Mouse (Mus musculus) hindbrain, embryonic 13.5 days (tissue): ENCODE measurements around the gene D10Wsu102e. TPM values are rescaled to one million over a fixed set of nuclear protein-coding genes. Genes with fewer than 3 reads are reported as not detected.
"Not testable (repeated sequence)": the region's sequence is repeated elsewhere in the genome, so short reads cannot be mapped to it uniquely, and the experiment has no call there.

Source experiments
- ATAC-seq: fragments of 200-750 bp; cut with Nextera tagmentation; 2 replicates; pipeline ENCODE4 v1.8.0; 2017; ENCODE audit warnings: moderate TSS enrichment; ENCODE audit not compliant: low FRiP score
- H3K27ac ChIP-seq: fragments of 300-500 bp; sonication (generic); 2 replicates; pipeline ENCODE4 v1.5.1; 2015; ENCODE audit warnings: inconsistent platforms, mild to moderate bottlenecking, moderate library complexity
- H3K27me3 ChIP-seq: fragments of 300-500 bp; sonication (generic); 2 replicates; pipeline ENCODE4 v1.6.1; 2015; ENCODE audit warnings: mild to moderate bottlenecking, inconsistent platforms
- H3K36me3 ChIP-seq: fragments of 300-500 bp; sonication (generic); 2 replicates; pipeline ENCODE4 v1.6.1; 2015; ENCODE audit warnings: mild to moderate bottlenecking, inconsistent platforms
- H3K4me1 ChIP-seq: fragments of 300-500 bp; sonication (generic); replicated peaks from 2 replicates; pipeline ENCODE4 v1.6.1; 2015; ENCODE audit warnings: inconsistent platforms
- H3K4me2 ChIP-seq: fragments of 300-500 bp; sonication (generic); 2 replicates; pipeline ENCODE4 v1.6.1; 2015; ENCODE audit warnings: inconsistent platforms, mild to moderate bottlenecking, moderate library complexity
- H3K4me3 ChIP-seq: fragments of 300-500 bp; sonication (generic); 2 replicates; pipeline ENCODE4 v1.5.1; 2015; ENCODE audit warnings: mild to moderate bottlenecking, inconsistent platforms
- H3K9ac ChIP-seq: fragments of 300-500 bp; sonication (generic); 2 replicates; pipeline ENCODE4 v1.6.1; 2015; ENCODE audit warnings: mild to moderate bottlenecking, inconsistent platforms
- H3K9me3 ChIP-seq: fragments of 300-500 bp; sonication (generic); 2 replicates; pipeline ENCODE4 v1.6.1; 2016; ENCODE audit warnings: inconsistent platforms
- WGBS: fragments of 180-500 bp; shearing (Covaris S2); methylation state at CpG from one replicate; pipeline ENCODE4 v1.1.7; 2015; 5-methylcytosine and 5-hydroxymethylcytosine counted together
- polyA plus RNA-seq: library from polyadenylated mRNA; unstranded; fragments of >200 nt; fragmentation: Nextera tagmentation; extraction: Ambion mirVana; gene quantifications from 2 replicates; pipeline ENCODE4 v1.2.1, GENCODE M21; 2015

D10Wsu102e gene
- polyA plus RNA-seq, 1 experiment from 2014 or later = 0.93 TPM

GRCm38 (mm10) chr10:83418466-83418865 is 58.4 kb downstream of the D10Wsu102e start:
- 96% methylated on average over 16 of the region's 16 CpGs for WGBS
- H3K27me3 ChIP-seq, H3K4me3 ChIP-seq, H3K4me1 ChIP-seq, ATAC-seq, H3K4me2 ChIP-seq, H3K27ac ChIP-seq, H3K9ac ChIP-seq: not testable (repeated sequence)
- Histone ChIP-seq H3K9me3 (peaks cover 26% of the 10 kb centered on the region), H3K36me3 (peaks cover 37% of the 10 kb centered on the region)

GRCm38 (mm10) chr10:83448582-83448981 is 88.6 kb downstream of the D10Wsu102e start:
- peaks cover 43% of the 10 kb centered on the region for H3K36me3 ChIP-seq
- 95% methylated on average over 7 of the region's 7 CpGs for WGBS
- no peaks in the 10 kb centered on the region for H3K4me1 ChIP-seq
- no peak overlapping the region for H3K4me3 ChIP-seq
- peaks cover 54% of the 10 kb centered on the region for H3K9me3 ChIP-seq
- no peak overlapping the region for H3K4me2 ChIP-seq
- no peak for ATAC-seq
- H3K27me3 ChIP-seq = no peaks in the 10 kb centered on the region
- H3K9ac ChIP-seq = no peak overlapping the region
- no peak overlapping the region for H3K27ac ChIP-seq

GRCm38 (mm10) chr10:83457531-83457930 is 97.5 kb downstream of the D10Wsu102e start:
- no peak overlapping the region for H3K4me3 ChIP-seq
- no peak overlapping the region for H3K27ac ChIP-seq
- no peaks in the 10 kb centered on the region for H3K27me3 ChIP-seq
- no peaks in the 10 kb centered on the region for H3K4me1 ChIP-seq
- no peak overlapping the region for H3K9ac ChIP-seq
- H3K4me2 ChIP-seq = no peak overlapping the region
- peaks cover 39% of the 10 kb centered on the region for H3K36me3 ChIP-seq
- no peak for ATAC-seq
- H3K9me3 ChIP-seq = peaks cover 51% of the 10 kb centered on the region
- 97% methylated on average over 3 of the region's 3 CpGs for WGBS

- no peaks in the 10 kb centered on the region for H3K4me1 ChIP-seq
- WGBS = 94% methylated on average over 13 of the region's 13 CpGs
- H3K9ac ChIP-seq = no peak overlapping the region
- H3K9me3 ChIP-seq = peaks cover 10% of the 10 kb centered on the region; the same call in 1 of the 2 replicates
- H3K4me3 ChIP-seq = no peak overlapping the region
- H3K4me2 ChIP-seq = no peak overlapping the region
- H3K36me3 ChIP-seq = peaks cover 28% of the 10 kb centered on the region
- no peaks in the 10 kb centered on the region for H3K27me3 ChIP-seq
- H3K27ac ChIP-seq = no peak overlapping the region
- ATAC-seq = no peak
Measured at GRCm38 (mm10) chr10:83475226-83475625, 115.2 kb downstream of the D10Wsu102e start.

- no peak for ATAC-seq
- 84% methylated on average over 5 of the region's 5 CpGs for WGBS
- Histone ChIP-seq H3K4me2 (no peak overlapping the region), H3K4me3 (no peak overlapping the region), H3K9ac (no peak overlapping the region), H3K4me1 (no peaks in the 10 kb centered on the region), H3K27me3 (no peaks in the 10 kb centered on the region), H3K27ac (no peak overlapping the region), H3K9me3 (peaks cover 7% of the 10 kb centered on the region; the same call in 1 of the 2 replicates), H3K36me3 (peaks cover 33% of the 10 kb centered on the region)
Measured at GRCm38 (mm10) chr10:83477286-83477685, 117.3 kb downstream of the D10Wsu102e start.

GRCm38 (mm10) chr10:83490506-83490905 is 130.5 kb downstream of the D10Wsu102e start:
- H3K27ac ChIP-seq = no peak overlapping the region
- H3K4me1 ChIP-seq = no peaks in the 10 kb centered on the region
- H3K27me3 ChIP-seq = no peaks in the 10 kb centered on the region
- H3K9me3 ChIP-seq = no peaks in the 10 kb centered on the region
- H3K4me2 ChIP-seq = no peak overlapping the region
- no peak for ATAC-seq
- peaks cover 89% of the 10 kb centered on the region for H3K36me3 ChIP-seq
- WGBS = 97% methylated on average over 6 of the region's 6 CpGs
- H3K4me3 ChIP-seq = no peak overlapping the region
- H3K9ac ChIP-seq = no peak overlapping the region

GRCm38 (mm10) chr10:83497321-83497720 is 137.3 kb downstream of the D10Wsu102e start:
- Histone ChIP-seq H3K36me3 (peaks cover 85% of the 10 kb centered on the region), H3K9ac (no peak overlapping the region), H3K4me1 (no peaks in the 10 kb centered on the region), H3K4me3 (no peak overlapping the region), H3K4me2 (no peak overlapping the region), H3K27me3 (no peaks in the 10 kb centered on the region), H3K9me3 (no peaks in the 10 kb centered on the region), H3K27ac (no peak overlapping the region)
- ATAC-seq = no peak
- WGBS = 89% methylated on average over 13 of the region's 13 CpGs

GRCm38 (mm10) chr10:83508962-83509660 is 149.1 kb downstream of the D10Wsu102e start:
- WGBS = 69% methylated on average over 8 of the region's 8 CpGs
- no peak for ATAC-seq
- Histone ChIP-seq H3K9ac (no peak overlapping the region), H3K27ac (no peak overlapping the region), H3K4me1 (no peaks in the 10 kb centered on the region), H3K27me3 (no peaks in the 10 kb centered on the region), H3K4me3 (no peak overlapping the region), H3K36me3 (peaks cover 92% of the 10 kb centered on the region), H3K9me3 (no peaks in the 10 kb centered on the region), H3K4me2 (no peak overlapping the region)

- H3K4me3 ChIP-seq = no peak overlapping the region
- H3K9ac ChIP-seq = no peak overlapping the region
- ATAC-seq = no peak
- no peak overlapping the region for H3K27ac ChIP-seq
- no peaks in the 10 kb centered on the region for H3K27me3 ChIP-seq
- H3K36me3 ChIP-seq = peaks cover 93% of the 10 kb centered on the region
- no peaks in the 10 kb centered on the region for H3K9me3 ChIP-seq
- H3K4me2 ChIP-seq = no peak overlapping the region
- WGBS = 88% methylated on average over 5 of the region's 5 CpGs
- no peaks in the 10 kb centered on the region for H3K4me1 ChIP-seq
Measured at GRCm38 (mm10) chr10:83511304-83511703, 151.3 kb downstream of the D10Wsu102e start.

- H3K9me3 ChIP-seq = no peaks in the 10 kb centered on the region
- no peak overlapping the region for H3K27ac ChIP-seq
- no peak overlapping the region for H3K9ac ChIP-seq
- ATAC-seq = no peak
- 81% methylated on average over 8 of the region's 8 CpGs for WGBS
- H3K4me1 ChIP-seq = no peaks in the 10 kb centered on the region
- H3K36me3 ChIP-seq = peaks cover 89% of the 10 kb centered on the region
- no peaks in the 10 kb centered on the region for H3K27me3 ChIP-seq
- H3K4me3 ChIP-seq = no peak overlapping the region
- no peak overlapping the region for H3K4me2 ChIP-seq
Measured at GRCm38 (mm10) chr10:83513736-83514135, 153.7 kb downstream of the D10Wsu102e start.

- peaks cover 81% of the 10 kb centered on the region for H3K36me3 ChIP-seq
- no peak overlapping the region for H3K27ac ChIP-seq
- no peaks in the 10 kb centered on the region for H3K4me1 ChIP-seq
- no peaks in the 10 kb centered on the region for H3K9me3 ChIP-seq
- no peak overlapping the region for H3K9ac ChIP-seq
- no peaks in the 10 kb centered on the region for H3K27me3 ChIP-seq
- 83% methylated on average over 4 of the region's 4 CpGs for WGBS
- H3K4me2 ChIP-seq = no peak overlapping the region
- no peak overlapping the region for H3K4me3 ChIP-seq
- no peak for ATAC-seq
Measured at GRCm38 (mm10) chr10:83520990-83521389, 161.0 kb downstream of the D10Wsu102e start.

- not testable (repeated sequence) for H3K27ac ChIP-seq, H3K9ac ChIP-seq, H3K4me2 ChIP-seq, H3K4me3 ChIP-seq, H3K27me3 ChIP-seq, H3K9me3 ChIP-seq, H3K4me1 ChIP-seq, ATAC-seq
- H3K36me3 ChIP-seq = peaks cover 72% of the 10 kb centered on the region
Measured at GRCm38 (mm10) chr10:83524238-83524637, 164.2 kb downstream of the D10Wsu102e start.

GRCm38 (mm10) chr10:83530384-83530967 is 170.5 kb downstream of the D10Wsu102e start:
- H3K4me2 ChIP-seq = no peak overlapping the region
- 93% methylated on average over 6 of the region's 6 CpGs for WGBS

More at GRCm38 (mm10) chr10:83530384-83530967, 170.5 kb downstream of the D10Wsu102e start:
- no peak for ATAC-seq
- Histone ChIP-seq H3K4me1 (peaks cover 21% of the 10 kb centered on the region), H3K36me3 (peaks cover 24% of the 10 kb centered on the region), H3K27ac (no peak overlapping the region), H3K27me3 (no peaks in the 10 kb centered on the region), H3K9ac (no peak overlapping the region), H3K4me3 (no peak overlapping the region), H3K9me3 (no peaks in the 10 kb centered on the region)
